Mouse (Mus musculus): Measurements from ENCODE around the gene Fkbp9.

GRCm38 (mm10) chr6:56825657-56826056 is 6.2 kb upstream of the Fkbp9 start:
- TF ChIP-seq POLR2A (IDR thresholded peaks at IDR 0.05; ENCODE audit: low read depth, low read length) (no peak), CTCF (IDR thresholded peaks at IDR 0.05; ENCODE audit: extremely low read depth, insufficient read length, insufficient replicate concordance, low read depth, low read length) (no peak)

Measured in small intestine, adult 2 months (tissue).